Mouse (Mus musculus) intestine, embryonic 15.5 days (tissue): Measurements from ENCODE around the gene Gm20388. TPM values are rescaled to one million over a fixed set of nuclear protein-coding genes. Genes with fewer than 3 reads are reported as not detected.

Experiments used
- ATAC-seq: fragments of 200-750 bp; cut with Nextera tagmentation; 2 replicates; pipeline ENCODE4 v1.8.0; 2017; ENCODE audit warnings: moderate TSS enrichment, moderate library complexity
- H3K27ac ChIP-seq: fragments of 300-500 bp; sonication (generic); 2 replicates; pipeline ENCODE4 v1.5.1; 2015; ENCODE audit warnings: mild to moderate bottlenecking, inconsistent platforms
- H3K27me3 ChIP-seq: fragments of 300-500 bp; sonication (generic); replicated peaks from 2 replicates; pipeline ENCODE4 v1.6.1; 2015; ENCODE audit warnings: inconsistent platforms
- H3K36me3 ChIP-seq: fragments of 300-500 bp; sonication (generic); 2 replicates; pipeline ENCODE4 v1.6.1; 2015; ENCODE audit warnings: inconsistent platforms
- H3K4me1 ChIP-seq: fragments of 300-500 bp; sonication (generic); replicated peaks from 2 replicates; pipeline ENCODE4 v1.6.1; 2015; ENCODE audit warnings: inconsistent platforms
- H3K4me2 ChIP-seq: fragments of 300-500 bp; sonication (generic); replicated peaks from 2 replicates; pipeline ENCODE4 v1.6.1; 2015; ENCODE audit warnings: mild to moderate bottlenecking, inconsistent platforms
- H3K4me3 ChIP-seq: fragments of 300-500 bp; sonication (generic); replicated peaks from 2 replicates; pipeline ENCODE4 v1.5.1; 2015; ENCODE audit warnings: inconsistent platforms
- H3K9ac ChIP-seq: fragments of 300-500 bp; sonication (generic); 2 replicates; pipeline ENCODE4 v1.6.1; 2015; ENCODE audit warnings: inconsistent platforms
- H3K9me3 ChIP-seq: fragments of 300-500 bp; sonication (generic); 2 replicates; pipeline ENCODE4 v1.6.1; 2016; ENCODE audit warnings: inconsistent platforms
- whole genome bisulfite sequencing: fragments of 180-500 bp; shearing (Covaris S2); methylation state at CpG from one replicate; pipeline ENCODE4 v1.1.7; 2015; 5-methylcytosine and 5-hydroxymethylcytosine counted together
- polyA plus RNA-seq: library from polyadenylated mRNA; unstranded; fragments of >200 nt; fragmentation: Nextera tagmentation; extraction: Ambion mirVana; gene quantifications from 2 replicates; pipeline ENCODE4 v1.2.1, GENCODE M21; 2015

Gene Gm20388
- polyA plus RNA-seq, 1 experiment from 2014 or later, result not detected

DNA sequence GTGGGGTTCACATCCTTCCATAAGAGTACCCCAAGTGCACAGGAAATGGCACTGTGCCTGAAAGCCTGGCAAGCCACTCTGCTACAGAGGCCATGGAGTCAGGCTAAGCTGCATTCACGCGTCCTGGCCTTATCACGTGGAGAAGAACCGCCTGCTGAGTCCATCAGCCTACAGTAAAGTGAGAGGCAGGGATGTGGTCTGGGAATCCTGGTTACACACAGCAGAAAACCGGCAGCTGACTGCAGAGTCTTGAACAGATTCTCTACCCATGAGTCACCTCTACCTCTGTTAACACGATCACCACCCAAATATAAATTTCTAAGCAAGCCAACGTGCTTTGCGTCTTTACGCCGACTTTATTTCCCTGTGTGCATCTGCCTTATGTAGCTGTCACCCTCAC is 2457.9 kb downstream of the Gm20388 start:
- H3K9ac ChIP-seq, result no peak overlapping the region
- no peaks in the 10 kb centered on the region for H3K9me3 ChIP-seq
- H3K36me3 ChIP-seq, result no peaks in the 10 kb centered on the region
- no peaks in the 10 kb centered on the region for H3K27me3 ChIP-seq
- no peak overlapping the region for H3K4me2 ChIP-seq
- ATAC-seq, result no peak
- H3K27ac ChIP-seq, result no peak overlapping the region
- 68% methylated on average over 10 of the region's 10 CpGs for WGBS
- H3K4me1 ChIP-seq, result 0 out of 2 replicates have a peak, but pooled peaks cover 3% of the 10 kb centered on the region
- H3K4me3 ChIP-seq, result no peak overlapping the region

DNA sequence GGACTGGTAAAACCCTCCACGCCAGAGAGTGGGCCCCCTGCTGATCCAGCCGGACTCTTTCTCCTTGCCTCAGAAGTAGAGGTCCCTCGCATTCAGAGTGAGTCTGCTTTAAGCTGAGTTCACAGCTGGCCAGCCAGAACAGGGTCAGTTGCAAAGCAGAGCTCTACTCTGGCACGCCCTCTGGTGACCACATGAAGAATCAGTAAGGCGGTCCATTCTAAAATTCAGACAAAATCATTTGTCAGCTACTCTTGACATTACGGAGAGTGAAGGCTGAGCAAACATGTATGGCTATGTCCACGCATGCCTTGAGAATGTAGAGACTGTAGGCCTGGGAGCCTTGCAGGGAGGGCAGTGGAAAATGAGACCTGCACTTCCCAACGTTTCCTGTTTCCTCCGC is 2459.0 kb downstream of the Gm20388 start:
- 12% methylated on average over 9 of the region's 9 CpGs for WGBS
- ATAC-seq, result peak; percentile 75
- Histone ChIP-seq H3K4me2 (no peak overlapping the region), H3K27me3 (no peaks in the 10 kb centered on the region), H3K4me3 (no peak overlapping the region), H3K4me1 (0 out of 2 replicates have a peak, but pooled peaks cover 3% of the 10 kb centered on the region), H3K9ac (no peak overlapping the region), H3K9me3 (no peaks in the 10 kb centered on the region), H3K27ac (no peak overlapping the region), H3K36me3 (no peaks in the 10 kb centered on the region)

DNA sequence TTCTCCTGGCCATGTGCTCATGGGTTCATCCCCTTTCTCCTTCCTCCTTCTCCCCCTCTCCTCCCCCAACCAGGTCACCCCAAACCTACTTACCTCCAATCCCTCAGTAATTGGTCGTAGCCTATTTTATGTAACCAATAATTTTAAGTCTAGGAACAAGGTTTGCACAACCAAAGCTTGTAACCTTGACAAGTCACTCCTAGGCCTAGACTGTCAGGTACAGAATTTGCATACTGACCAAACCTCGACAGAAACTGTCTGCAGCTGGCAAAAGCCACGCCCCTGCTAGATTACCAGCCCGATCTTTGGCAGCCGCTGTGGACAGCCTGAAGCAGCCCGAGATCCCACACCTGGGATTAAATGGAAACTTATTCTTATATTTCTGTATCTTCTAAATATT is 2461.1 kb downstream of the Gm20388 start:
- no peaks in the 10 kb centered on the region for H3K36me3 ChIP-seq
- 67% methylated on average over 6 of the region's 6 CpGs for WGBS
- ATAC-seq, result no peak

DNA sequence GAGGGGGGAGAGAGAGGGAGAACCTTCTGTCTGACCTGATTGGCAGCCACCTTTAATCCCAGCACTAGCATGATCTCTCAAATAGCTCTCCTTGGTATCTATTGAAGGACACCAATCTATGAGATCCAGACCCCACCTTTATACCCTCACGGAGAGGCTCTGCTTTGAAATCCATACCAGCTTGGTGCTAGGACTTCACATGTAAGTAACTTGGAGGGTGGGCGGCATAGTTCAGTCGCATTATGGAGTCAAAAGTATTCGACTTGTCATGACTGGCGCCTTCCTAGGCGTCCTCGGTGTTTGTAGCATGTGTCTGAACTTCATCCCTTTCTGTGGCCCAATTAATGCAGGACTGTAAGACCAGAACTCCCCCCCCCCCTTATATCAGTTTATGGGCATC is 2464.7 kb downstream of the Gm20388 start:
- Histone ChIP-seq H3K27me3 (no peaks in the 10 kb centered on the region), H3K9ac (no peak overlapping the region), H3K4me2 (peak overlapping the region; percentile 68), H3K4me3 (no peak overlapping the region), H3K4me1 (peaks cover 16% of the 10 kb centered on the region), H3K9me3 (no peaks in the 10 kb centered on the region), H3K36me3 (peaks cover 6% of the 10 kb centered on the region), H3K27ac (no peak overlapping the region)
- no peak for ATAC-seq
- 93% methylated on average over 7 of the region's 7 CpGs for WGBS

More for the DNA sequence above, 2461.1 kb downstream of the Gm20388 start:
- Histone ChIP-seq H3K4me1 (0 out of 2 replicates have a peak, but pooled peaks cover 7% of the 10 kb centered on the region), H3K9me3 (no peaks in the 10 kb centered on the region), H3K9ac (no peak overlapping the region), H3K27me3 (no peaks in the 10 kb centered on the region), H3K27ac (no peak overlapping the region), H3K4me2 (no peak overlapping the region), H3K4me3 (no peak overlapping the region)

DNA sequence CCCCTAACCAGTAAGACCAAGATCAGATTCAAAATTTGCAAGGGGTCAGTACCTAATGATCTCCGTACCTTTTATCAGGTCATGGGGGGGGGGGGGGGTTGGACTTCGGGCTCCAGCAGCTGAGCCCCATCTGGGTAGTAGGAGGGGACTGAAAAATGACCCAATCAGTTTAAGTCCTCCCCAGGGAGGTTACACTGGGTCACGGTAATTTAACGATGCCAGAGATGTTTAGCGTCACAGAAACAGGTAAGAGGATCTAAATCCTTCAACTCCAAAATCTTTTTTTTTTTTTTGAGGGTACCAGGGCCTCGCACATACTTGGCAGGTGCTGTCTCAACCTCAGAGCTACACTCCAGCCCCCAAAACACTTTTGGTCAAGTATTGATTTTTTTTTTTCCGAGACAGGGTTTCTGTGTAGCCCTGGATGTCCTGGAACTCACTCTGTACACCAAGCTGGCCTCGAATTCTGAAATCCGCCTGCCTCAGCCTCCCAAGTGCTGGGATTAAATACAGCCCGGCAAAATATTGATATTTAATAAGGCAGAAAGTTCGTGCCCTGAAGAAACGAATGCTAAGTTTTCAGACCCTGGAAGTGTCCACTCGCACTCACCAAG is 2465.2 kb downstream of the Gm20388 start:
- Histone ChIP-seq H3K4me1 (peaks cover 16% of the 10 kb centered on the region), H3K9me3 (no peaks in the 10 kb centered on the region), H3K27ac (peak overlapping the region; percentile 58), H3K27me3 (no peaks in the 10 kb centered on the region), H3K36me3 (peaks cover 6% of the 10 kb centered on the region), H3K9ac (no peak overlapping the region), H3K4me3 (peak overlapping the region; percentile 92), H3K4me2 (peak overlapping the region; percentile 68)
- 19% methylated on average over 13 of the region's 13 CpGs for whole genome bisulfite sequencing
- peak; percentile 5 for ATAC-seq

DNA sequence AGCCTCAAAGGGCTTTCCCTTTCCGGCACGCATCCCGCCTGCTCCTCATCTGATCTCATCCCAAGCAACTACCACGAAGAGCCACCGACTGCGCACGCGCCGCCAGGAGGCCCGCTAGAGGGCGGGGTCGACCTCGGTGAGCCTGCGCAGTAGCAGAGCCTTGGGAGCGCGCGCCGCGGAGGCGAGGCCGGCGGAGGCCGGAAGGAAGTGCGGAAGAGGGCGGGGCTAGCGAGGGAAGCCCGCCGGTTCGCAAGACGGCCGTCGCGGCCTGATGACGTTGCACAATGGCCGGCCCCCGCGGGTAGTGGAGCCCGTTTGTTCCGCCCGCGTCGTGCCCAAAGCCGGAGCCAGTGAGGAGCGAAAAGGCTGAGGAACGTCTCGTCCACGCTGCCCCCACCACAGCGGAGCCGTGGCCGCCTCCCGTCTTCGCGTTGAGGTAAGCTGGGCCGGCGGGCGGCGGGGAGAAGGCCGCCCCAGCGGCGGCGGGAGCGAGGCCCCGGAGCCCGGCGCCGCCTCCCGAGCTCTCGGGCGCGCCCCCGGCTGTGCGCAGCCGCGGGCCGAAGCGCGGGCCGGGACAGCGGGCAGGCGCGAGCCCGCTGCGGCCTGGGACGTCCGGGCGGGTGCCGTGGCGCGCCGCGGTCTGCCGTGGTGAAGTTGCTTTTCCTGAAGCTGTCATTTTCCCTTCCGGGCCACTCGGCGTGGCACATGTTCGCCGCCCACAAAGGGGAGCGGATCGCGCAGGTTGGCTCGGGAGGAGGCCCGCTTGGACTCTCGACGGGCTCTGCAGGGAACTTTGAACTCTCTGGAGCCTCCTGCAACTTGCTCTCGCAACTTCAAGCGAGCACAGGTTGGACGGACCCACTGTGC is 2466.0 kb downstream of the Gm20388 start, which contains the start of gene Zc3h18:
Gene Zc3h18 (plus strand): TSS at position 245 of the 867 bp plus-strand sequence.
- peak within 1 kb of the TSS; percentile 97 for H3K27ac ChIP-seq
- peak within 1 kb of the TSS; percentile 71 for H3K4me2 ChIP-seq
- peaks cover 16% of the 10 kb centered on the region for H3K4me1 ChIP-seq
- H3K36me3 ChIP-seq, result peaks cover 6% of the 10 kb centered on the region
- ATAC-seq, result peak; percentile 96
- H3K4me3 ChIP-seq, result peak within 1 kb of the TSS; percentile 92
- WGBS, result under 1% methylated on average over 91 of the region's 107 CpGs
- no peaks in the 10 kb centered on the region for H3K27me3 ChIP-seq
- H3K9me3 ChIP-seq, result no peaks in the 10 kb centered on the region
- H3K9ac ChIP-seq, result peak within 1 kb of the TSS; percentile 84

DNA sequence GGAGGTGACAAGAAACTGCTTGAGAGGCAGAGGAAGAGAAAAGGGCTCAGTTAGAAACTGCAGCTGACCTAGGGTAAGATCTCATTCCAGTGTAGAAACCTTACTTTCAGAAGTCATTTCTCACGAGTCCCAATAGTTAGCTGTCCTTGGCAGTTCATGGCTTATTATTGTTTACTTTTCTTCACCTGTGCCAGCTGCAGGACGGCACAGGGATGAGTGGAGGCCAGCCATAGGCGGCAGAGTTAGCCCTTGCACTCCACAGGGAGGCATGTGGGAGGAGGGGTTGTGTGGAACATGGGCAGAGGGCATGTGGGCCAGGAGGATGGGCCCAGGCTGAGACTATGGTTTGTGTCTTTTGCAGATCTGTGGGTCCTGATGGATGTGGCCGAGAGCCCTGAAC is 2472.4 kb downstream of the Gm20388 start:
- no peak overlapping the region for H3K9ac ChIP-seq
- no peak overlapping the region for H3K4me3 ChIP-seq
- H3K27ac ChIP-seq, result no peak overlapping the region
- peaks cover 50% of the 10 kb centered on the region for H3K36me3 ChIP-seq
- no peaks in the 10 kb centered on the region for H3K9me3 ChIP-seq
- no peaks in the 10 kb centered on the region for H3K27me3 ChIP-seq
- H3K4me2 ChIP-seq, result no peak overlapping the region
- WGBS, result 60% methylated on average over 4 of the region's 4 CpGs
- no peak for ATAC-seq
- peaks cover 3% of the 10 kb centered on the region; the same call in 1 of the 2 replicates for H3K4me1 ChIP-seq

DNA sequence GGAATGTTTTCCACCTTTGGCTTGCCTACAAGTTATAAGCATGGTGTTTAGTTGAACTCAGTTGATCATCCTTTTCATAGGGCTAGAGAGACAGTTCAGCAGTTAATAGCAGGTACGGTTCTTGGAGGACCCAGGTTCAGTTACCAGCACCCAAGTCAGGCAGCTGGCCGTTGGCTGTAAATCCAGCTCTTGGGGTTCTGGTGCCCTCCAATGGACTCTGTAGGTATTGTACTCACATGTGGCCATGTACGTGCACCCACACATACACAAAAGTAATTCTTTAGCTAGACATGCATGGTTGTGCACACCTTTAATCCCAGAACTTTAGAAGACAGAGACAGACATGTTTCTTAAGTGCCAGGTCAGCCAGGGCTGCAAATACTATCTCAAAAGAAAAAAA is 2478.7 kb downstream of the Gm20388 start:
- no peak overlapping the region for H3K27ac ChIP-seq
- no peak overlapping the region for H3K4me3 ChIP-seq
- H3K4me1 ChIP-seq, result no peaks in the 10 kb centered on the region
- H3K27me3 ChIP-seq, result no peaks in the 10 kb centered on the region
- ATAC-seq, result no peak
- H3K36me3 ChIP-seq, result peaks cover 55% of the 10 kb centered on the region
- H3K9ac ChIP-seq, result no peak overlapping the region
- no peak overlapping the region for H3K4me2 ChIP-seq
- H3K9me3 ChIP-seq, result no peaks in the 10 kb centered on the region
- 83% methylated on average over 3 of the region's 3 CpGs for WGBS

DNA sequence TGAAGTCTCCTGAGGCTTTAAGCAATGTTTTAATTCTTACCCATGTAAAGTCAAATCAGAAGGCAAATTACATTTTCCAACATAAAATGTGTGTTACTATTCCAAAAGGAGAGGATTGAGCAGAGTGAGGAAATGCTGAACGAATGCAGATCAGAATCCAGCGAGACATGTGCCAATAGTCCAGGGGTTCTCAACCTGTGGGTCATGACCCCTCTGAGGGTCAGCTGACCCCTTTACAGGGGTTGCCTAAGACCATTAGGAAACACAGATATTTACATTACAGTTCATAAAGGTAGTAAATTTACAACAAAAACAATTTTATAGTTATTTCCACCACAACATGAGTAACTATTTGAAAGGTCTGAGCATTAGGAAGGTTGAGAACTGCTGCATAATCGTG is 2480.1 kb downstream of the Gm20388 start:
- no peak overlapping the region for H3K4me2 ChIP-seq
- no peak for ATAC-seq
- no peaks in the 10 kb centered on the region for H3K27me3 ChIP-seq
- no peaks in the 10 kb centered on the region for H3K9me3 ChIP-seq
- H3K36me3 ChIP-seq, result peaks cover 50% of the 10 kb centered on the region
- WGBS, result 83% methylated on average over 3 of the region's 3 CpGs
- H3K27ac ChIP-seq, result no peak overlapping the region
- H3K4me1 ChIP-seq, result no peaks in the 10 kb centered on the region
- no peak overlapping the region for H3K9ac ChIP-seq
- no peak overlapping the region for H3K4me3 ChIP-seq

DNA sequence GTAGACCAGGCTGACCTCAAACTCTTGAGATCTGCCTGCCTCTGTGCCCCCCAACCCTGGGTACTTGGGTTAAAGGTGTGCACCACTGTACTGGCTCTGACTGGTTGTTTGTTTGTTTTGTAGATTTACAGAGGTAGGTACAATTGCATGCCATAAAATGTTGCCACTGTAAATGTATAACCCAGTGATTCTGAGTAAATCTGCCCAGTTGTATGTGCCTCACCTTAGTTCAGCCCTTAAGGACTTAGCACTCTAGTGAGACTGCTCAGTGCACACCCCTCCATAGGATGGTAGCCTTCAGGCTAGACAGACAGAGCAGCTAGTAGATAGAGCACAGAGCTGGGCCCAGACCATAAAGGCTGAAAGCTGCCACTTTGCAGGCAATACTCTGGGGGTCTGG is 2483.1 kb downstream of the Gm20388 start:
- ATAC-seq, result peak; percentile 78
- H3K36me3 ChIP-seq, result peaks cover 38% of the 10 kb centered on the region

DNA sequence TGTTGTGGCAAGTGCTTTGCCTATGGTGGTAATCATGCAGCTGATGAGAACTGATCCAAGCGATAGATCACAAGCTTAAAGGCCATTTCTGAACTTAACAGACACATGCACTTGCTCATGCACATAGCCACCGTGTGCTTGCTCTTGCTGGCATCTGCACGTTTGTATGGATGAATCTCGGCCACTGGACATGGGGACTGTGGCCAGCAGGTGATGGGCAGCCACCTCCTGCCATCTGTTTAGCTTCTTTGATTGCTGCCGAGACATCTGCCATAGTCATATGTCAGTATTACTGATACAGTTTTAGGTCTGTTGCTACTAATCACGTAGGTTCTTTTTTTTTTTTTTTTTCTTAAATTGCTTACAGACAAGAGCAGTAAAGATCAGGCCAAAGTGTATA is 2484.7 kb downstream of the Gm20388 start:
- Histone ChIP-seq H3K4me3 (no peak overlapping the region), H3K9me3 (no peaks in the 10 kb centered on the region), H3K4me1 (no peaks in the 10 kb centered on the region), H3K4me2 (no peak overlapping the region), H3K27ac (no peak overlapping the region), H3K27me3 (no peaks in the 10 kb centered on the region), H3K36me3 (peaks cover 34% of the 10 kb centered on the region; the same call in 1 of the 2 replicates), H3K9ac (no peak overlapping the region)
- WGBS, result 84% methylated on average over 6 of the region's 6 CpGs
- ATAC-seq, result no peak

More for the DNA sequence above, 2483.1 kb downstream of the Gm20388 start:
- no peaks in the 10 kb centered on the region for H3K27me3 ChIP-seq
- H3K9ac ChIP-seq, result no peak overlapping the region
- no peak overlapping the region for H3K4me2 ChIP-seq
- H3K27ac ChIP-seq, result no peak overlapping the region
- no peaks in the 10 kb centered on the region for H3K9me3 ChIP-seq
- no peaks in the 10 kb centered on the region for H3K4me1 ChIP-seq
- H3K4me3 ChIP-seq, result no peak overlapping the region

DNA sequence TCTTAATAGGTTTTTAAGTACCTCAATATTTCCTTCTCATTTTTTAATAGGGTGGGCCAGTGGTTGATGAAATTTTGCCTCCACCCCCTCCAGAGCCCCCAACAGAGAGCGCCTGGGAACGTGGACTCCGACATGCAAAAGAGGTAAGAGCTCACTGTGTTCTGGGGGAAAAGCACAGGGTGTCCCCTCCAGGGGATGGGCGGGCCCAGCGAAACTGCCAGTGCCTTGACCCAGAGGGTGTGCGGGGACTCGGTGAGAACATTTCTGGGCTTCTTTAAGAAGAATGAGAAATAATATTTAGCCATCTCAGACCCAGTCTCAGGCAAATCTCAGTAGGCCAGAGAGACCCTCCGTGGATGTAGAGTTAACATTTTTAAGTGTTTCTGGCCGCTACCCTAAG is 2487.5 kb downstream of the Gm20388 start:
- H3K4me1 ChIP-seq, result no peaks in the 10 kb centered on the region
- no peaks in the 10 kb centered on the region for H3K27me3 ChIP-seq
- H3K36me3 ChIP-seq, result peaks cover 57% of the 10 kb centered on the region
- H3K4me3 ChIP-seq, result no peak overlapping the region
- no peak overlapping the region for H3K9ac ChIP-seq
- H3K4me2 ChIP-seq, result no peak overlapping the region
- H3K27ac ChIP-seq, result no peak overlapping the region
- 96% methylated on average over 9 of the region's 9 CpGs for WGBS
- no peak for ATAC-seq
- H3K9me3 ChIP-seq, result no peaks in the 10 kb centered on the region
